Mouse (Mus musculus) heart, adult 2 months (tissue): ENCODE results near the gene Gm136. TPM values are rescaled to one million over a fixed set of nuclear protein-coding genes. Genes with fewer than 3 reads are reported as not detected.

Experiments
- DNase-seq, 2 experiments: peaks; one replicate each; pipeline ENCODE4 v3.0.0; 2021
- H3K27ac ChIP-seq: fragments of 200-600 bp; 2 replicates; pipeline ENCODE4 v1.8.1; 2022
- H3K27me3 ChIP-seq: fragments of 200-500 bp; 2 replicates; pipeline ENCODE4 v1.6.1; 2012; ENCODE audit warnings: mild to moderate bottlenecking, low read length, inconsistent platforms, mixed read lengths; ENCODE audit not compliant: control insufficient read depth, insufficient read depth
- H3K36me3 ChIP-seq: fragments of 200-500 bp; 2 replicates; pipeline ENCODE4 v1.6.1; 2012; ENCODE audit warnings: low read length, inconsistent platforms; ENCODE audit not compliant: control insufficient read depth, insufficient read depth
- H3K4me1 ChIP-seq: fragments of 200-500 bp; 2 replicates; pipeline ENCODE4 v1.6.1; 2011; ENCODE audit warnings: low read length; ENCODE audit not compliant: control insufficient read depth, insufficient read depth
- H3K4me3 ChIP-seq: fragments of 200-600 bp; 2 replicates; pipeline ENCODE4 v1.8.1; 2022
- H3K79me2 ChIP-seq: fragments of 200-500 bp; replicated peaks from 2 replicates; pipeline ENCODE4 v1.6.1; 2012; ENCODE audit warnings: mild to moderate bottlenecking, inconsistent platforms, low read length, moderate library complexity, mixed read lengths; ENCODE audit not compliant: control insufficient read depth, insufficient read depth
- H3K9ac ChIP-seq: fragments of 200-500 bp; 2 replicates; pipeline ENCODE4 v1.6.1; 2012; ENCODE audit warnings: low read depth, mild to moderate bottlenecking, control low read depth, inconsistent platforms, low read length, mixed read lengths
- CTCF ChIP-seq: fragments of 200-600 bp; IDR thresholded peaks from 2 replicates; pipeline ENCODE4 v1.8.1; 2022; ENCODE audit warnings: antibody characterized with exemption, mild to moderate bottlenecking, moderate library complexity
- EP300 ChIP-seq: fragments of 200-500 bp; IDR thresholded peaks from 2 replicates; pipeline ENCODE4 v1.6.1; 2011; ENCODE audit warnings: low read depth, low read length, control low read depth; ENCODE audit not compliant: insufficient read depth
- POLR2A ChIP-seq: fragments of 200-500 bp; IDR thresholded peaks from 2 replicates; pipeline ENCODE4 v1.6.1; 2011; ENCODE audit warnings: mild to moderate bottlenecking, low read depth, low read length, control low read depth; ENCODE audit not compliant: insufficient read depth
- WGBS: fragments of 180-500 bp; shearing (Covaris S2); methylation state at CpG from one replicate; pipeline ENCODE4 v1.1.7; 2018; 5-methylcytosine and 5-hydroxymethylcytosine counted together
- intact Hi-C: fragments of 180-260 bp; cut with DNase I; formaldehyde crosslinking; loops from one replicate; pipeline ENCODE4 v1.15.1; 2025
- polyA plus RNA-seq: library from polyadenylated mRNA; depleted of rRNA; stranded (reverse); fragments of >200 nt; gene quantifications from 2 replicates; pipeline ENCODE4 v1.2.3, GENCODE M21; 2012; rRNA removed
- total RNA-seq, 2 experiments: library from RNA; stranded (reverse); gene quantifications; 2 replicates each; pipeline ENCODE4 v1.2.3; 2021

Gm136 gene
- total and polyA plus RNA-seq, 3 experiments = not detected

DNA sequence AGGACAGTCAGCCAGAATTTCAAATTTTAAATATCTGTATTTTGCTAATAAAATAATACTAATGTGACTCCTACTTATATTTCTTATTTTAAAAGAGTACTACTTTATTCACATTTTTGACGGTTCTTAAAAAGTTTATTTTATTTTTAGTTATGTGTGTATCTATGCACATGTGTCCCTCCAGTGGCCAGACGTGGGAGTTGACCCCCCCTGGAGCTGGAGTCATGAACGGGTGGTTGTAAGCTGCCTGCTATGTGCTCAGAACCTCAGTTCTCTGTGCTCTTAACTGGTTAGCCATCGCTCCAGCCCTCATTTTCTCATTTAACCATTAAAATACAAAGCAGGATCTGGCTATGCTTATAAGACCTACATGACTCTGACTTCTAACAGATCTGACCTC is 53.0 kb downstream of the Gm136 start:
- H3K9ac ChIP-seq = no peak overlapping the region
- H3K27ac ChIP-seq = no peak overlapping the region
- H3K4me3 ChIP-seq = no peak overlapping the region
- peak; percentile 20 for TF ChIP-seq CTCF
- no peak for TF ChIP-seq EP300
- no peaks in the 10 kb centered on the region for H3K4me1 ChIP-seq
- intact Hi-C loops = loop anchor here (5.0 kb wide), 1 partner anchor 219 kb away; no protein-coding TSS in a partner anchor
- H3K79me2 ChIP-seq = no peaks in the 10 kb centered on the region
- H3K36me3 ChIP-seq = no peaks in the 10 kb centered on the region
- H3K27me3 ChIP-seq = no peaks in the 10 kb centered on the region
- no peak for DNase-seq
- WGBS = 45% methylated on average over 4 of the region's 4 CpGs

DNA sequence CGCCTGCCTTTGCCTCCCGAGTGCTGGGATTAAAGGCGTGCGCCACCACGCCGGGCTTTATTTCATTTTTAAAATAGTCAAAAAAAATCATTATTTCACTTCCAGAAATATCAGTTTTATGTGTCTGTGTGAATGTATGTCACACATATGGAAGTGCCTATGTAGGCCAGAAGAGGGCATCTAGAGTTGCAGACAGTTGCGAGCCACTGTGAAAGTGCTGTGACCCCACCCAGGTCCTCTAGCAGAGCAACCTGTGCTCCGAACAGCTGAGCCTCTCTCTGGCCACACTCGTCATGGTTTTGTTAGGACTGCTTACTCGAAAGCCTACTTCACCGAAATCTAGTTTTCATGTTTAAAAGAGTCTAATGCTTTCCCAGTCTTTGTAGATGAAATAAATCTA is 53.8 kb downstream of the Gm136 start:
- Histone ChIP-seq H3K27me3 (no peaks in the 10 kb centered on the region), H3K36me3 (no peaks in the 10 kb centered on the region), H3K4me1 (no peaks in the 10 kb centered on the region), H3K27ac (no peak overlapping the region), H3K9ac (no peak overlapping the region), H3K79me2 (no peaks in the 10 kb centered on the region), H3K4me3 (no peak overlapping the region)
- DNase-seq = no peak
- intact Hi-C loops = loop anchor here (5.0 kb wide), 1 partner anchor 220 kb away; no protein-coding TSS in a partner anchor
- TF ChIP-seq POLR2A = no peak
- TF ChIP-seq EP300 = no peak
- TF ChIP-seq CTCF = no peak
- 97% methylated on average over 11 of the region's 11 CpGs for WGBS

DNA sequence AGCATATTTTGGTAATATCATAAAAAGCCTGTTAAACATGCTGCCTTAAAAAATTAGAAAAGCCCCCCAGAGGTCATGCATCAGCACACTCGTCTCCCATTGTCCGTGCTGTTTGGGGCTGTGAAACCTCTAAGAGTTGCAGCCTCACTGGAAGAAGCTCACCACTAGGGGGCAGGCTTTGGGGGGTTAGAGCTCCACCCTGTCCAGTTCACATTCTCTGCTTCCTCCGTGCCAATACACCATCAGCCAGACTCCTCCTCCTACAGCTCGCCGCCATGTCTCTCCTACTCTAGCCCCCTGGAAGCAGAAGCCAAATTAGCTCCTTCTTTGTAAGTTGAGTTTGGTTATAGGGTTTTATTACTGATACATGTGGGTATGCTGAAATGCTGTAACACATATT is 54.5 kb downstream of the Gm136 start:
- no peak overlapping the region for H3K4me3 ChIP-seq
- no peak for TF ChIP-seq EP300
- TF ChIP-seq CTCF = peak; percentile 64
- peak; percentile 27 to 39 for DNase-seq
- H3K4me1 ChIP-seq = no peaks in the 10 kb centered on the region
- H3K27ac ChIP-seq = no peak overlapping the region
- no peaks in the 10 kb centered on the region for H3K27me3 ChIP-seq
- no peak overlapping the region for H3K9ac ChIP-seq
- intact Hi-C loops = loop anchor here (5.0 kb wide), 1 partner anchor 221 kb away; no protein-coding TSS in a partner anchor
- no peaks in the 10 kb centered on the region for H3K79me2 ChIP-seq
- WGBS = 55% methylated on average over 5 of the region's 5 CpGs
- no peaks in the 10 kb centered on the region for H3K36me3 ChIP-seq

Other genes with a start within 250 kb of the Gm136 start
- gene Akirin2, start 205.3 kb downstream of the Gm136 start, total RNA-seq = 10 to 100 TPM; 54.5 to 62.4 TPM
- gene Akirin2, start 205.3 kb downstream of the Gm136 start, polyA plus RNA-seq = 23.8 and 36.1 TPM in 2 replicates
- 10 to 100 TPM; 28.5 to 34.3 TPM for gene Orc3, start 141.3 kb downstream of the Gm136 start, total RNA-seq
- 17.1 and 37.5 TPM in 2 replicates for gene Orc3, start 141.3 kb downstream of the Gm136 start, polyA plus RNA-seq
- gene Rars2, start 141.3 kb downstream of the Gm136 start, total RNA-seq = 10 to 100 TPM; 23.6 to 24.9 TPM
- 10.1 and 19.8 TPM in 2 replicates for gene Rars2, start 141.3 kb downstream of the Gm136 start, polyA plus RNA-seq
- 10 to 100 TPM; 11.1 to 14.0 TPM for gene Slc35a1, start 68.8 kb downstream of the Gm136 start, total RNA-seq
- 9.0 and 18.1 TPM in 2 replicates for gene Slc35a1, start 68.8 kb downstream of the Gm136 start, polyA plus RNA-seq
- gene Cfap206, start 26.1 kb downstream of the Gm136 start, total RNA-seq = under 1 TPM in 1 of 2 experiments, not detected in 1; 0.16 TPM
- 0.23 and 0.47 TPM in 2 replicates for gene Cfap206, start 26.1 kb downstream of the Gm136 start, polyA plus RNA-seq
- gene Smim8, start 22.2 kb upstream of the Gm136 start, total RNA-seq = 10 to 100 TPM; 54.6 to 66.6 TPM
- 19.1 and 30.0 TPM in 2 replicates for gene Smim8, start 22.2 kb upstream of the Gm136 start, polyA plus RNA-seq
- gene Zfp292, start 126.7 kb upstream of the Gm136 start, total RNA-seq = 10 to 100 TPM; 14.0 to 15.7 TPM
- 1.7 and 3.9 TPM in 2 replicates for gene Zfp292, start 126.7 kb upstream of the Gm136 start, polyA plus RNA-seq
- not detected for gene Cga, start 137.5 kb upstream of the Gm136 start, total RNA-seq
- gene Cga, start 137.5 kb upstream of the Gm136 start, polyA plus RNA-seq = not detected in 2 replicates